Mouse (Mus musculus) cortical plate, adult 2 months (tissue): ENCODE results near the gene Arf1.

Experiments
- CTCF ChIP-seq: fragments of 200-500 bp; IDR thresholded peaks from 2 replicates; pipeline ENCODE4 v1.5.1; 2011; ENCODE audit warnings: mild to moderate bottlenecking, control low read depth, low read length; ENCODE audit not compliant: insufficient read depth; ENCODE audit errors: extremely low read depth
- POLR2A ChIP-seq: fragments of 200-500 bp; IDR thresholded peaks from 2 replicates; pipeline ENCODE4 v1.6.1; 2011; ENCODE audit warnings: mild to moderate bottlenecking, low read length, control low read depth; ENCODE audit not compliant: insufficient read depth; ENCODE audit errors: extremely low read depth

- no peak for TF ChIP-seq CTCF
- TF ChIP-seq POLR2A, result no peak
Observed at GRCm38 (mm10) chr11:59239428-59239785, 11.3 kb upstream of the Arf1 start.
